Mouse (Mus musculus): ENCODE data around the gene Rfc4. TPM values are rescaled to one million over a fixed set of nuclear protein-coding genes. Genes with fewer than 3 reads are reported as not detected.
A peak's percentile ranks its signal among the peaks of the same experiment; 100 is the strongest.
"Not testable (repeated sequence)": the region's sequence is repeated elsewhere in the genome, so short reads cannot be mapped to it uniquely, and the experiment has no call there.

Rfc4 gene
- polyA plus RNA-seq, 1 experiment, result 0.48 TPM

GRCm38 (mm10) chr16:23103841-23104240 lies 23.7 kb downstream of the Rfc4 start:
- H3K36me3 ChIP-seq (ENCODE audit: control insufficient read depth, insufficient read depth, low read length), result peaks cover 2% of the 10 kb centered on the region
- H3K27ac ChIP-seq (ENCODE audit: insufficient read depth, low read depth, low read length), result no peak overlapping the region
- no peaks in the 10 kb centered on the region for H3K4me1 ChIP-seq (ENCODE audit: control insufficient read depth, insufficient read depth, low read length)
- DNase-seq, result no peak
- H3K27me3 ChIP-seq (replicated peaks; ENCODE audit: control insufficient read depth, insufficient read depth, low read length), result no peaks in the 10 kb centered on the region
- TF ChIP-seq CTCF (conservative IDR thresholded peaks at IDR 0.05; ENCODE audit: insufficient read depth, insufficient read length, low read depth, low read length), result no peak
- no peak for TF ChIP-seq POLR2A (IDR thresholded peaks at IDR 0.05; ENCODE audit: low read depth, low read length)
- H3K4me3 ChIP-seq (ENCODE audit: insufficient read depth, low read depth, low read length), result no peak overlapping the region
- WGBS, result 76% methylated on average over 2 of the region's 2 CpGs

GRCm38 (mm10) chr16:23103038-23103745 lies 24.3 kb downstream of the Rfc4 start:
- DNase-seq, result peak; percentile 31
- WGBS, result 31% methylated on average over 17 of the region's 17 CpGs

GRCm38 (mm10) chr16:23102340-23103037 lies 25.0 kb downstream of the Rfc4 start:
- Histone ChIP-seq H3K4me3 (ENCODE audit: insufficient read depth, low read depth, low read length) (peak overlapping the region; percentile 47), H3K4me1 (ENCODE audit: control insufficient read depth, insufficient read depth, low read length) (no peaks in the 10 kb centered on the region), H3K27me3 (replicated peaks; ENCODE audit: control insufficient read depth, insufficient read depth, low read length) (no peaks in the 10 kb centered on the region), H3K36me3 (ENCODE audit: control insufficient read depth, insufficient read depth, low read length) (no peaks in the 10 kb centered on the region), H3K27ac (ENCODE audit: insufficient read depth, low read depth, low read length) (no peak overlapping the region)
- no peak for DNase-seq
- TF ChIP-seq POLR2A (IDR thresholded peaks at IDR 0.05; ENCODE audit: low read depth, low read length) (no peak), CTCF (conservative IDR thresholded peaks at IDR 0.05; ENCODE audit: insufficient read depth, insufficient read length, low read depth, low read length) (no peak)
- WGBS, result 12% methylated on average over 15 of the region's 15 CpGs

More at GRCm38 (mm10) chr16:23103038-23103745, 24.3 kb downstream of the Rfc4 start:
- TF ChIP-seq POLR2A (IDR thresholded peaks at IDR 0.05; ENCODE audit: low read depth, low read length), result no peak
- TF ChIP-seq CTCF (conservative IDR thresholded peaks at IDR 0.05; ENCODE audit: insufficient read depth, insufficient read length, low read depth, low read length), result no peak
- Histone ChIP-seq H3K4me1 (ENCODE audit: control insufficient read depth, insufficient read depth, low read length) (no peaks in the 10 kb centered on the region), H3K36me3 (ENCODE audit: control insufficient read depth, insufficient read depth, low read length) (no peaks in the 10 kb centered on the region), H3K4me3 (ENCODE audit: insufficient read depth, low read depth, low read length) (peak overlapping the region; percentile 47; the same call in 1 of the 2 replicates), H3K27ac (ENCODE audit: insufficient read depth, low read depth, low read length) (no peak overlapping the region), H3K27me3 (replicated peaks; ENCODE audit: control insufficient read depth, insufficient read depth, low read length) (no peaks in the 10 kb centered on the region)

GRCm38 (mm10) chr16:23100613-23101012 lies 26.9 kb downstream of the Rfc4 start:
- H3K4me3 ChIP-seq (ENCODE audit: insufficient read depth, low read depth, low read length), result no peak overlapping the region
- 62% methylated on average over 10 of the region's 10 CpGs for WGBS
- no peaks in the 10 kb centered on the region for H3K36me3 ChIP-seq (ENCODE audit: control insufficient read depth, insufficient read depth, low read length)
- no peaks in the 10 kb centered on the region for H3K27me3 ChIP-seq (replicated peaks; ENCODE audit: control insufficient read depth, insufficient read depth, low read length)
- H3K27ac ChIP-seq (ENCODE audit: insufficient read depth, low read depth, low read length), result no peak overlapping the region
- TF ChIP-seq POLR2A (IDR thresholded peaks at IDR 0.05; ENCODE audit: low read depth, low read length), result no peak
- TF ChIP-seq CTCF (conservative IDR thresholded peaks at IDR 0.05; ENCODE audit: insufficient read depth, insufficient read length, low read depth, low read length), result no peak
- no peaks in the 10 kb centered on the region for H3K4me1 ChIP-seq (ENCODE audit: control insufficient read depth, insufficient read depth, low read length)
- no peak for DNase-seq

GRCm38 (mm10) chr16:23100099-23100575 lies 27.4 kb downstream of the Rfc4 start:
- DNase-seq, result no peak
- 11% methylated on average over 9 of the region's 9 CpGs for WGBS
- peak overlapping the region; percentile 15; the same call in 1 of the 2 replicates for H3K4me3 ChIP-seq (ENCODE audit: insufficient read depth, low read depth, low read length)

GRCm38 (mm10) chr16:23099632-23100031 lies 27.9 kb downstream of the Rfc4 start:
- TF ChIP-seq CTCF (conservative IDR thresholded peaks at IDR 0.05; ENCODE audit: insufficient read depth, insufficient read length, low read depth, low read length) (no peak), POLR2A (IDR thresholded peaks at IDR 0.05; ENCODE audit: low read depth, low read length) (no peak)
- Histone ChIP-seq H3K4me1 (ENCODE audit: control insufficient read depth, insufficient read depth, low read length) (no peaks in the 10 kb centered on the region), H3K36me3 (ENCODE audit: control insufficient read depth, insufficient read depth, low read length) (no peaks in the 10 kb centered on the region), H3K4me3 (ENCODE audit: insufficient read depth, low read depth, low read length) (no peak overlapping the region), H3K27ac (ENCODE audit: insufficient read depth, low read depth, low read length) (no peak overlapping the region), H3K27me3 (replicated peaks; ENCODE audit: control insufficient read depth, insufficient read depth, low read length) (no peaks in the 10 kb centered on the region)
- no peak for DNase-seq
- WGBS, result 49% methylated on average over 12 of the region's 12 CpGs

More at GRCm38 (mm10) chr16:23100099-23100575, 27.4 kb downstream of the Rfc4 start:
- H3K27ac ChIP-seq (ENCODE audit: insufficient read depth, low read depth, low read length), result no peak overlapping the region
- H3K36me3 ChIP-seq (ENCODE audit: control insufficient read depth, insufficient read depth, low read length), result no peaks in the 10 kb centered on the region
- no peak for TF ChIP-seq CTCF (conservative IDR thresholded peaks at IDR 0.05; ENCODE audit: insufficient read depth, insufficient read length, low read depth, low read length)
- TF ChIP-seq POLR2A (IDR thresholded peaks at IDR 0.05; ENCODE audit: low read depth, low read length), result no peak
- no peaks in the 10 kb centered on the region for H3K27me3 ChIP-seq (replicated peaks; ENCODE audit: control insufficient read depth, insufficient read depth, low read length)
- no peaks in the 10 kb centered on the region for H3K4me1 ChIP-seq (ENCODE audit: control insufficient read depth, insufficient read depth, low read length)

GRCm38 (mm10) chr16:23098105-23098452 lies 29.5 kb downstream of the Rfc4 start:
- not testable (repeated sequence) for H3K4me3 ChIP-seq (ENCODE audit: insufficient read depth, low read depth, low read length); H3K36me3 ChIP-seq (ENCODE audit: control insufficient read depth, insufficient read depth, low read length); H3K27me3 ChIP-seq (replicated peaks; ENCODE audit: control insufficient read depth, insufficient read depth, low read length); DNase-seq; H3K4me1 ChIP-seq (ENCODE audit: control insufficient read depth, insufficient read depth, low read length); H3K27ac ChIP-seq (ENCODE audit: insufficient read depth, low read depth, low read length)
- 98% methylated on average over 1 of the region's 1 CpGs for WGBS

GRCm38 (mm10) chr16:23097290-23098104 lies 30.0 kb downstream of the Rfc4 start:
- not testable (repeated sequence) for H3K4me1 ChIP-seq (ENCODE audit: control insufficient read depth, insufficient read depth, low read length); H3K27me3 ChIP-seq (replicated peaks; ENCODE audit: control insufficient read depth, insufficient read depth, low read length); H3K27ac ChIP-seq (ENCODE audit: insufficient read depth, low read depth, low read length); H3K36me3 ChIP-seq (ENCODE audit: control insufficient read depth, insufficient read depth, low read length); DNase-seq; H3K4me3 ChIP-seq (ENCODE audit: insufficient read depth, low read depth, low read length)
- WGBS, result 91% methylated on average over 8 of the region's 8 CpGs

- H3K27me3 ChIP-seq (replicated peaks; ENCODE audit: control insufficient read depth, insufficient read depth, low read length); H3K36me3 ChIP-seq (ENCODE audit: control insufficient read depth, insufficient read depth, low read length); H3K4me3 ChIP-seq (ENCODE audit: insufficient read depth, low read depth, low read length); DNase-seq; H3K4me1 ChIP-seq (ENCODE audit: control insufficient read depth, insufficient read depth, low read length); H3K27ac ChIP-seq (ENCODE audit: insufficient read depth, low read depth, low read length): not testable (repeated sequence)
- 52% methylated on average over 1 of the region's 1 CpGs for WGBS
These were observed 30.7 kb downstream of the Rfc4 start for GRCm38 (mm10) chr16:23096886-23097285.
